Mouse (Mus musculus) heart, postnatal 10 days (tissue): ENCODE measurements around the gene Pole4. TPM values are rescaled to one million over a fixed set of nuclear protein-coding genes. Genes with fewer than 3 reads are reported as not detected.
"Not testable (repeated sequence)": the region's sequence is repeated elsewhere in the genome, so short reads cannot be mapped to it uniquely, and the experiment has no call there.

Experiments used
- DNase-seq, 2 experiments: peaks; one replicate each; pipeline ENCODE4 v3.0.0; 2021
- intact Hi-C: fragments of 180-260 bp; cut with DNase I; formaldehyde crosslinking; loops from one replicate; pipeline ENCODE4 v1.15.1; 2025
- total RNA-seq, 2 experiments: library from RNA; stranded (reverse); gene quantifications; 2 replicates each; pipeline ENCODE4 v1.2.3; 2021

Gene Pole4
- total RNA-seq, 2 experiments from 2014 or later, result 28.2 to 29.8 TPM

- DNase-seq, result no peak
- intact Hi-C loops, result no loop called here
Observed at GRCm38 (mm10) chr6:82716126-82716525, 11.0 kb upstream of the Pole4 start.

GRCm38 (mm10) chr6:82715653-82716052 lies 10.5 kb upstream of the Pole4 start:
- no peak for DNase-seq
- intact Hi-C loops, result loop anchor here (2.0 kb wide), 1 partner anchor 255 kb away; no protein-coding TSS in a partner anchor

GRCm38 (mm10) chr6:82715253-82715652 lies 10.1 kb upstream of the Pole4 start:
- intact Hi-C loops, result loop anchor here (2.0 kb wide), 1 partner anchor 256 kb away; no protein-coding TSS in a partner anchor
- no peak for DNase-seq

GRCm38 (mm10) chr6:82714841-82715240 lies 9.7 kb upstream of the Pole4 start:
- no peak for DNase-seq
- intact Hi-C loops, result loop anchor here (2.0 kb wide), 1 partner anchor 256 kb away; no protein-coding TSS in a partner anchor

- DNase-seq, result peak; percentile 77 to 87
- intact Hi-C loops, result loop anchor here (2.0 kb wide), 1 partner anchor 257 kb away; no protein-coding TSS in a partner anchor
Observed at GRCm38 (mm10) chr6:82714243-82714642, 9.1 kb upstream of the Pole4 start.

GRCm38 (mm10) chr6:82707742-82708141 lies 2.6 kb upstream of the Pole4 start:
- DNase-seq, result no peak
- intact Hi-C loops, result no loop called here

- no peak for DNase-seq
- intact Hi-C loops, result no loop called here
Observed at GRCm38 (mm10) chr6:82707241-82707640, 2.1 kb upstream of the Pole4 start.

GRCm38 (mm10) chr6:82703710-82704109 lies 1.5 kb downstream of the Pole4 start:
- DNase-seq, result no peak
- intact Hi-C loops, result loop anchor here (2.0 to 5.0 kb wide), 3 partner anchors 51 to 727 kb away; no protein-coding TSS in a partner anchor

- intact Hi-C loops, result loop anchor here (2.0 to 5.0 kb wide), 3 partner anchors 50 to 726 kb away; no protein-coding TSS in a partner anchor
Observed at GRCm38 (mm10) chr6:82702593-82703017, 2.6 kb downstream of the Pole4 start.

GRCm38 (mm10) chr6:82701296-82701695 lies 3.9 kb downstream of the Pole4 start:
- intact Hi-C loops, result loop anchor here (5.0 kb wide), 1 partner anchor 579 kb away; no protein-coding TSS in a partner anchor
- DNase-seq, result no peak

More at GRCm38 (mm10) chr6:82702593-82703017, 2.6 kb downstream of the Pole4 start:
- peak; percentile 86 to 93 for DNase-seq

GRCm38 (mm10) chr6:82699831-82700230 lies 5.3 kb downstream of the Pole4 start:
- DNase-seq, result no peak
- intact Hi-C loops, result loop anchor here (5.0 to 10.0 kb wide), 2 partner anchors 405 to 578 kb away; no protein-coding TSS in a partner anchor

GRCm38 (mm10) chr6:82696736-82697135 lies 8.4 kb downstream of the Pole4 start:
- intact Hi-C loops, result loop anchor here (10.0 kb wide), 1 partner anchor 402 kb away; no protein-coding TSS in a partner anchor
- DNase-seq, result no peak

GRCm38 (mm10) chr6:82694668-82695067 lies 10.5 kb downstream of the Pole4 start:
- DNase-seq, result no peak

GRCm38 (mm10) chr6:82689474-82689873 lies 15.7 kb downstream of the Pole4 start:
- intact Hi-C loops, result no loop called here
- no peak for DNase-seq

More at GRCm38 (mm10) chr6:82694668-82695067, 10.5 kb downstream of the Pole4 start:
- intact Hi-C loops, result loop anchor here (10.0 kb wide), 1 partner anchor 400 kb away; no protein-coding TSS in a partner anchor

- intact Hi-C loops, DNase-seq: not testable (repeated sequence)
Observed at GRCm38 (mm10) chr6:82688586-82688985, 16.6 kb downstream of the Pole4 start.

- DNase-seq, result no peak
- intact Hi-C loops, result no loop called here
Observed at GRCm38 (mm10) chr6:82684136-82684535, 21.0 kb downstream of the Pole4 start.

GRCm38 (mm10) chr6:82679286-82679685 lies 25.9 kb downstream of the Pole4 start:
- intact Hi-C loops, DNase-seq: not testable (repeated sequence)

- intact Hi-C loops, DNase-seq: not testable (repeated sequence)
Observed at GRCm38 (mm10) chr6:82677629-82678028, 27.5 kb downstream of the Pole4 start.

GRCm38 (mm10) chr6:82666480-82666879 lies 38.7 kb downstream of the Pole4 start:
- DNase-seq, result no peak
- intact Hi-C loops, result no loop called here

- DNase-seq, result no peak
- intact Hi-C loops, result loop anchor here (2.0 kb wide), 1 partner anchor 50 kb away; no protein-coding TSS in a partner anchor
Observed at GRCm38 (mm10) chr6:82653169-82653525, 52.0 kb downstream of the Pole4 start.

GRCm38 (mm10) chr6:82652521-82653168 lies 52.5 kb downstream of the Pole4 start:
- DNase-seq, result peak; percentile 95 to 98
- intact Hi-C loops, result loop anchor here (2.0 kb wide), 1 partner anchor 50 kb away; no protein-coding TSS in a partner anchor

GRCm38 (mm10) chr6:82649096-82649495 lies 56.1 kb downstream of the Pole4 start:
- intact Hi-C loops, result no loop called here
- peak; percentile 9 to 17 for DNase-seq
